Mouse (Mus musculus) thymus, adult 2 months (tissue): ENCODE results near the gene Unc5c.

ENCODE experiments used
- CTCF ChIP-seq: fragments of 200-500 bp; IDR thresholded peaks from 2 replicates; pipeline ENCODE4 v1.5.1; 2012; ENCODE audit warnings: mild to moderate bottlenecking, control low read depth, low read length, moderate library complexity, borderline replicate concordance; ENCODE audit not compliant: control insufficient read depth, poor library complexity, insufficient read depth; ENCODE audit errors: extremely low read depth
- POLR2A ChIP-seq: fragments of 200-500 bp; IDR thresholded peaks from 2 replicates; pipeline ENCODE4 v1.6.1; 2012; ENCODE audit warnings: mild to moderate bottlenecking, low read length, control low read depth, moderate library complexity; ENCODE audit not compliant: control insufficient read depth, poor library complexity, insufficient read depth; ENCODE audit errors: extremely low read depth

DNA sequence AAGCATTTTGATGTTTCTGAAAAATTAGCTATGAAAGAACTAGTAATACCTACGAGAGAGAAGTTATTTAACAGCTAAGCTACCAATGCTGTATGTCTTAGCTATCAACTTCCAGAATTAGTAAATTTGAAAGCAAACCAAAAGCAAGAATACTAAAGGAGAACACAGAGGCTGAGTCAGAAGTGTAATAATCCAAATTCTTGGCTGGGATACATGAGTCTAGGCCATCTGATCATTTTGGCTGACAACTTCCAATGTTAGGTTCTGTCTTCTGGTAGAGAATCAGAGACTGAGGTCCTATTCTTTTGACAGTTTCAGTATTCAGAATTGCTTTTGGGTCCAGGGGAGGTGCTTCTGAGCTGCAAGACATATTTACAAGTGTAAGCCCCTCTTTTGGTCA, 188.9 kb downstream of the Unc5c start:
- TF ChIP-seq POLR2A (no peak), CTCF (no peak)
